Mouse (Mus musculus) liver, adult 2 months (tissue): ENCODE results near the gene Rhod. TPM values are rescaled to one million over a fixed set of nuclear protein-coding genes. Genes with fewer than 3 reads are reported as not detected.
A peak's percentile ranks its signal among the peaks of the same experiment; 100 is the strongest.

ENCODE experiments used
- DNase-seq: peaks from one replicate; pipeline ENCODE4 v3.0.0-alpha.2; 2011; ENCODE audit warnings: low read depth, low spot score; ENCODE audit errors: extremely low read depth
- H3K27ac ChIP-seq: fragments of 200-500 bp; replicated peaks from 2 replicates; pipeline ENCODE4 v1.5.1; 2012; ENCODE audit warnings: low read depth, mild to moderate bottlenecking, control low read depth, inconsistent platforms, low read length; ENCODE audit not compliant: insufficient read depth
- H3K27me3 ChIP-seq: fragments of 200-500 bp; 2 replicates; pipeline ENCODE4 v1.6.1; 2012; ENCODE audit warnings: mild to moderate bottlenecking, moderate library complexity, low read length, inconsistent platforms; ENCODE audit not compliant: control insufficient read depth, insufficient read depth
- H3K36me3 ChIP-seq: fragments of 200-500 bp; 2 replicates; pipeline ENCODE4 v1.6.1; 2012; ENCODE audit warnings: low read length, inconsistent platforms; ENCODE audit not compliant: control insufficient read depth, insufficient read depth
- H3K4me1 ChIP-seq: fragments of 200-500 bp; 2 replicates; pipeline ENCODE4 v1.6.1; 2011; ENCODE audit warnings: low read length; ENCODE audit not compliant: control insufficient read depth, insufficient read depth
- H3K4me3 ChIP-seq: fragments of 200-500 bp; 2 replicates; pipeline ENCODE4 v1.5.1; 2011; ENCODE audit warnings: low read depth, mild to moderate bottlenecking, control low read depth, low read length, moderate library complexity; ENCODE audit not compliant: insufficient read depth
- H3K79me2 ChIP-seq: fragments of 200-500 bp; 2 replicates; pipeline ENCODE4 v1.6.1; 2012; ENCODE audit warnings: inconsistent platforms, mild to moderate bottlenecking, low read length, moderate library complexity; ENCODE audit not compliant: control insufficient read depth, insufficient read depth
- H3K9ac ChIP-seq: fragments of 200-500 bp; 2 replicates; pipeline ENCODE4 v1.6.1; 2012; ENCODE audit warnings: low read depth, mild to moderate bottlenecking, control low read depth, inconsistent platforms, low read length
- CTCF ChIP-seq: fragments of 200-500 bp; IDR thresholded peaks from 2 replicates; pipeline ENCODE4 v1.5.1; 2011; ENCODE audit warnings: low read depth, low read length, control low read depth
- POLR2A ChIP-seq: fragments of 200-500 bp; IDR thresholded peaks from 2 replicates; pipeline ENCODE4 v1.6.1; 2011; ENCODE audit warnings: low read length, control low read depth; ENCODE audit not compliant: insufficient read depth; ENCODE audit errors: extremely low read depth
- WGBS: fragments of 180-500 bp; shearing (Covaris S2); methylation state at CpG from one replicate; pipeline ENCODE4 v1.1.7; 2018; 5-methylcytosine and 5-hydroxymethylcytosine counted together
- polyA plus RNA-seq: library from polyadenylated mRNA; depleted of rRNA; stranded (reverse); fragments of >200 nt; gene quantifications from 2 replicates; pipeline ENCODE4 v1.2.3, GENCODE M21; 2012
- total RNA-seq: library from RNA; depleted of rRNA; stranded (reverse); fragments of >200 nt; gene quantifications from 2 replicates; pipeline ENCODE4 v1.2.3, GENCODE M21; 2014

Gene Rhod
- total and polyA plus RNA-seq, 2 experiments, result 23.9 to 34.9 TPM

DNA sequence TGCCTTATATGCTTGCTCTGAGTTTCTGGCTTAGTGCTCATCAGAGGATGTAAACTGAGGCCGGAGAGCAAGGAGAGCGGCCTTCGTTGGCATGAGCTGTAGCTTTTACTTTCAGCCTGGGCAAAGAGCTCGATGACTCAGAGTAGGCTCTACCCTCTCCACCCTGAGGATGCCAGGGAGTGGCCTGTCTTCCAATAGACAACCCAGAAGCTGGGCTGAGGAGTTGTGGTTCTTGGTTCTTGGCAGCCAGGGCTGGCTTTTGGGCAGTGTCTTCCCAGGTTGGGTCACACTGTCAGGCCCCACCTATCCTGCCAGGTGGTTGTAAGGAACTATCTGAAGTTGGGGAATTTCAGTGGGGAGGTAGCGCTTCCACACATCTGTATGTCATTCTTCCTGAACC, 19.5 kb downstream of the Rhod start:
- H3K79me2 ChIP-seq, result no peaks in the 10 kb centered on the region
- no peak for DNase-seq
- H3K27ac ChIP-seq, result 0 out of 2 replicates have a peak overlapping the region, but pooled peaks have one; percentile 27
- TF ChIP-seq POLR2A (no peak), CTCF (no peak)
- H3K27me3 ChIP-seq, result no peaks in the 10 kb centered on the region
- peaks cover 10% of the 10 kb centered on the region for H3K4me1 ChIP-seq
- peaks cover 5% of the 10 kb centered on the region; the same call in 1 of the 2 replicates for H3K36me3 ChIP-seq
- no peak overlapping the region for H3K4me3 ChIP-seq
- no peak overlapping the region for H3K9ac ChIP-seq
- WGBS, result 87% methylated on average over 5 of the region's 5 CpGs

- Histone ChIP-seq H3K4me1 (peaks cover 10% of the 10 kb centered on the region), H3K27ac (no peak overlapping the region), H3K9ac (no peak overlapping the region), H3K4me3 (no peak overlapping the region), H3K36me3 (no peaks in the 10 kb centered on the region), H3K79me2 (no peaks in the 10 kb centered on the region), H3K27me3 (no peaks in the 10 kb centered on the region)
- TF ChIP-seq POLR2A (no peak), CTCF (no peak)
- no peak for DNase-seq
These were observed 21.5 kb downstream of the Rhod start for GRCm38 (mm10) chr19:4417713-4418112.

DNA sequence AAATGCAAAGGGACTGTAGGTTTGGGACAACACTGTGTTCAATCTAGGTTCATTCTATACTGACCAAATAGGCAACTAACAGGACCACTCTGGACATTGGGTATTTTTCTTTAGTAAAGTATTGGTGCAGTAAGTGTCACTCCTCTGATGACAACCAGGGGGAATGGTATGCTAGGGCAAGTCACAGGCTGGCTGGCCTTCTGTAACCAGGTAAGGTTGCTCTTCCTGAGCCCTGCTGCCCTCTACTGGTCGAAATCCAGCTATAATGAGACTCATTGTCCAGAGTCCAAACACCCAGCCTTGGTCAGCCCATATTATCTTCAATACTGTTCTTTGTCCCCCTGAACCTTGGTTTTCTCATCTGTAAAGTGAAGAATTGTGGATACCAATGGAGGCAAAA, 22.0 kb downstream of the Rhod start:
- Histone ChIP-seq H3K27me3 (no peaks in the 10 kb centered on the region), H3K27ac (no peak overlapping the region), H3K4me3 (no peak overlapping the region), H3K36me3 (no peaks in the 10 kb centered on the region), H3K4me1 (peaks cover 10% of the 10 kb centered on the region), H3K9ac (no peak overlapping the region), H3K79me2 (no peaks in the 10 kb centered on the region)
- WGBS, result 0% methylated on average over 1 of the region's 1 CpGs
- TF ChIP-seq CTCF (peak; percentile 85), POLR2A (no peak)
- DNase-seq, result peak; percentile 66

DNA sequence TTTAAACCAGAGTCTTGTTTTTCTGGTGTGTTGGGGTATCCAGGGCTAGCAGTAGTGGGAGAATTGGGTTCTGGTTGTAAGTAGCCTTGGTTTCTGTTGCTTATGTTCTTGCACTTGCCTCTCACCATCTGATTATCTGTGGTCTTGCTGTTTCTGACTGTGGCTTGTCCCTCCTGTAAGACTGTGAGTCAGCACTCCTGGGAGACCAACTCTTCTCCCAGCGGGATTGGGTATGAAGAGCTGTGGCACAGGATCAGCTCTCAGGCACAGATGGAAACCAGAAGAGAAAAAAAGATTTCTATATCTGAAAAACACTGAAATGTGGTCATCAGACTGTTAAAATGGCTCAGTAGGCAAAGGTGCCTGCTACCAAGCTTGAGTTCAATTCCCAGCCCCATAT, 24.6 kb downstream of the Rhod start:
- DNase-seq, result no peak
- H3K27me3 ChIP-seq, result no peaks in the 10 kb centered on the region
- H3K36me3 ChIP-seq, result no peaks in the 10 kb centered on the region
- H3K4me1 ChIP-seq, result no peaks in the 10 kb centered on the region
- WGBS, result 86% methylated on average over 1 of the region's 1 CpGs
- no peak for TF ChIP-seq CTCF
- no peak for TF ChIP-seq POLR2A
- H3K27ac ChIP-seq, result no peak overlapping the region
- no peak overlapping the region for H3K9ac ChIP-seq
- H3K4me3 ChIP-seq, result no peak overlapping the region
- no peaks in the 10 kb centered on the region for H3K79me2 ChIP-seq

GRCm38 (mm10) chr19:4409062-4409461, 30.2 kb downstream of the Rhod start:
- H3K9ac ChIP-seq, result no peak overlapping the region
- no peak overlapping the region for H3K4me3 ChIP-seq
- no peaks in the 10 kb centered on the region for H3K27me3 ChIP-seq
- H3K4me1 ChIP-seq, result no peaks in the 10 kb centered on the region
- no peaks in the 10 kb centered on the region for H3K79me2 ChIP-seq
- no peaks in the 10 kb centered on the region for H3K36me3 ChIP-seq
- WGBS, result 77% methylated on average over 2 of the region's 2 CpGs
- no peak for DNase-seq
- H3K27ac ChIP-seq, result no peak overlapping the region
- no peak for TF ChIP-seq CTCF
- TF ChIP-seq POLR2A, result no peak

DNA sequence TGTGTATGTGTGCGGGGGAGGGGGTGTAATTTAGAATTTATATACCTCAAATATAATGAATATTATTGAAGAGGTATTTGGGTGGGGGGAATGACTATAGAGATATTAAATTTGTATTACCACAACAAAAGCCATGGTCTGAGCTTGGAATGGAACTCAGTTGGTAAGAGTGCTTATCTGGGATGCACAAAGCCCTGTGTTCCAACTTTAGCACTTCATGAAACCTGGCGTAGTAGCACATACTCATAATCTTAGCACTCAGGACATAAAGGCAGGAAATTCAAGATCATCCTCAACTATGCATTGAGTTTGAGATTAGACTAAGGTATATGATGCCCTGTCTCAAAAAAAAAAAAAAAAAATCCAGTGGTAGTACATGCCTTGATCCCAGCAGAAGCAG, 34.4 kb downstream of the Rhod start:
- no peaks in the 10 kb centered on the region for H3K36me3 ChIP-seq
- no peak overlapping the region for H3K27ac ChIP-seq
- no peak for DNase-seq
- no peak overlapping the region for H3K4me3 ChIP-seq
- no peaks in the 10 kb centered on the region for H3K27me3 ChIP-seq
- 97% methylated on average over 2 of the region's 2 CpGs for whole genome bisulfite sequencing
- no peak for TF ChIP-seq CTCF
- H3K9ac ChIP-seq, result no peak overlapping the region
- H3K79me2 ChIP-seq, result no peaks in the 10 kb centered on the region
- H3K4me1 ChIP-seq, result no peaks in the 10 kb centered on the region
